ENCODE assay signal across 8 mouse cellular contexts in the genomic region with DNA sequence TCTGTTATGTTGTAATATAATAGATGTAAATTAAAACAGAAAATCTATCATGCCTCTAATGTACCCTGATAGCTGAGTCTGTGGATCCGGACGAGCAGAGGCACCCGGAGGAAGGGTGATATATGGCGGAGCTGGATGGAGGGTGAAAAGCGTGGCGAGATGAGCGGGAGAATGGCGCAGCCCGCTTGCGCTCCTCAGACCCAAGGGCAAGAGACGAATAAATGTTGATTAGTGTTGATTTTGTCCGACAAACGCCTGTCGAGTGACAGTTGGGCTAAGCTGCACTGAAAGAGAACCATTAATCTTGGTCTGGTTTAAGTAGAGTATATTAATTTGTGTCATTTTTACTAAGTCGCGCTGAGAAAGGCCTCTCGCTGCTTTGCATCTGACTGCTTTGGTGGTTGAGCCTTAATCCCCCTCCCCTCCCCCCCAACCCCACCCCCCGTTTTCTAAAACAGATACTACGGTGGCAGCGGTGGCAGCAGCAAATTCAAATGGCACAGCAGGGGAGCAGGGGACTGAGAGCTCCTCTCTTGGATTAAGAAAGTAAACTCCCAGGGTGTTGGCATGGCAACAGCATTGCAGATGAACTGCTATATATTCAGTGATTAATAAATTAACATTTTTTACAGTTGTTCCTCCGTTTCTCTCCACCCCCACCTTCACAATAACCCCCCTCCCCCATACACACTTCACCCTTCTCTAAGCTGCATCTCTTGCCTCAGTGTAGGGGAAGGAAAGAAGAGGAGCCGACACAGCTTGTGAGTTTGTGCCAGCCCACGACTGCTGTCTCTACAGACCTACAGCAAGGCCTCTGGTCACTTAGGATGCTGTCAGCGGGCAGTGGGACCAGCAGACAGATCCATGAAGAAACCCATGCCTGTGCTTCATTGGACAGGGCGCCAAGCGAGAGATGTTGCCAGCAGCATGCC.
DNase-seq lines count a peak whose midpoint lies in the region; ATAC-seq lines count a peak whose summit lies in the region.

No protein-coding gene starts in this region.

- intact Hi-C loops in left cerebral cortex, postnatal 14 days (cut with DNase I): no loop called here

- H3K27ac ChIP-seq in kidney, embryonic 15.5 days: peak overlapping the region; percentile 82
- H3K27ac ChIP-seq in intestine, embryonic 14.5 days (ENCODE audit: low read depth): no peak overlapping the region
- H3K27ac ChIP-seq in neural tube, embryonic 12.5 days: peak overlapping the region; percentile 60; the same call in 1 of the 2 replicates

- 0 out of 2 replicates have a peak overlapping the region, but pooled peaks have one; percentile 26 for H3K9ac ChIP-seq in kidney, embryonic 15.5 days
- H3K9ac ChIP-seq in intestine, embryonic 14.5 days (ENCODE audit: low read length): no peak overlapping the region
- H3K9ac ChIP-seq in neural tube, embryonic 12.5 days: 0 out of 2 replicates have a peak overlapping the region, but pooled peaks have one; percentile 14

- no peak for ATAC-seq in kidney, embryonic 15.5 days (replicated peaks; ENCODE audit: low FRiP score)
- no peak; the same call in 1 of the 2 replicates for ATAC-seq in intestine, embryonic 14.5 days (replicated peaks; ENCODE audit: low FRiP score, low TSS enrichment, low read depth)
- ATAC-seq in neural tube, embryonic 12.5 days (ENCODE audit: low FRiP score, low read depth): peak; percentile 81
- no peak for ATAC-seq in activated CD4-positive, CD25-positive, alpha-beta regulatory T cell, adult 4 months

- peak overlapping the region; percentile 48 for H3K4me2 ChIP-seq in kidney, embryonic 15.5 days
- peak overlapping the region; percentile 24 for H3K4me2 ChIP-seq in intestine, embryonic 14.5 days (ENCODE audit: low read length)
- H3K4me2 ChIP-seq in neural tube, embryonic 12.5 days (replicated peaks): peak overlapping the region; percentile 58

- H3K4me1 ChIP-seq in kidney, embryonic 15.5 days: peaks cover 85% of the 10 kb centered on the region
- H3K4me1 ChIP-seq in intestine, embryonic 14.5 days (replicated peaks; ENCODE audit: control insufficient read depth, insufficient read depth, low read length): peaks cover 42% of the 10 kb centered on the region
- peaks cover 87% of the 10 kb centered on the region for H3K4me1 ChIP-seq in neural tube, embryonic 12.5 days

- no peaks in the 10 kb centered on the region for H3K27me3 ChIP-seq in kidney, embryonic 15.5 days
- no peaks in the 10 kb centered on the region for H3K27me3 ChIP-seq in intestine, embryonic 14.5 days (replicated peaks; ENCODE audit: control insufficient read depth, insufficient read depth, low read length)
- no peaks in the 10 kb centered on the region for H3K27me3 ChIP-seq in neural tube, embryonic 12.5 days (replicated peaks)

- WGBS in kidney, embryonic 15.5 days: 15% methylated on average over 26 of the region's 26 CpGs
- 26% methylated on average over 26 of the region's 26 CpGs for WGBS in intestine, embryonic 14.5 days
- 3% methylated on average over 26 of the region's 26 CpGs for WGBS in neural tube, embryonic 12.5 days

- H3K4me3 ChIP-seq in kidney, embryonic 15.5 days (replicated peaks): peak overlapping the region; percentile 9
- H3K4me3 ChIP-seq in intestine, embryonic 14.5 days (ENCODE audit: low read depth, low read length): no peak overlapping the region
- peak overlapping the region; percentile 13; the same call in 1 of the 2 replicates for H3K4me3 ChIP-seq in neural tube, embryonic 12.5 days

- no peaks in the 10 kb centered on the region for H3K9me3 ChIP-seq in kidney, embryonic 15.5 days (replicated peaks)
- H3K9me3 ChIP-seq in intestine, embryonic 14.5 days (ENCODE audit: control insufficient read depth, low read length): no peaks in the 10 kb centered on the region
- H3K9me3 ChIP-seq in neural tube, embryonic 12.5 days: no peaks in the 10 kb centered on the region

- H3K36me3 ChIP-seq in kidney, embryonic 15.5 days: peaks cover 20% of the 10 kb centered on the region
- H3K36me3 ChIP-seq in intestine, embryonic 14.5 days (ENCODE audit: control insufficient read depth, insufficient read depth, low read length): peaks cover 7% of the 10 kb centered on the region; the same call in 1 of the 2 replicates
- H3K36me3 ChIP-seq in neural tube, embryonic 12.5 days: no peaks in the 10 kb centered on the region

- DNase-seq in kidney, postnatal 25 days: no peak
- DNase-seq in embryo, embryonic 11.5 days (ENCODE audit: low read depth, low spot score): peak; percentile 38
- no peak for DNase-seq in intestine, embryonic 14.5 days (ENCODE audit: low spot score)
- no peak for DNase-seq in layer of hippocampus, adult 9-11 months
- no peak for DNase-seq in left cerebral cortex, postnatal 14 days (ENCODE audit: low spot score in 2 of 2)
